Mouse (Mus musculus) thymus, postnatal 36 days (tissue): Measurements from ENCODE around the gene Dnaja3.
"Not testable (repeated sequence)": the region's sequence is repeated elsewhere in the genome, so short reads cannot be mapped to it uniquely, and the experiment has no call there.

ENCODE experiments used
- DNase-seq, 2 experiments: peaks; one replicate each; pipeline ENCODE4 v3.0.0; 2022; ENCODE audit warnings: mixed read lengths in 2 of 2

The Dnaja3 gene

GRCm38 (mm10) chr16:4674091-4674490 lies 34.3 kb downstream of the Dnaja3 start:
- DNase-seq = peak; percentile 69 to 78

- DNase-seq = no peak
Measured at GRCm38 (mm10) chr16:4676836-4677235, 37.0 kb downstream of the Dnaja3 start.

GRCm38 (mm10) chr16:4678080-4678479 lies 38.3 kb downstream of the Dnaja3 start:
- no peak for DNase-seq

GRCm38 (mm10) chr16:4679121-4680018 lies 39.6 kb downstream of the Dnaja3 start, which contains the start of gene Coro7:
TSS of gene Coro7 (minus strand) at chr16:4679777.
- DNase-seq = peak; percentile 91 to 95

GRCm38 (mm10) chr16:4680922-4681455 lies 41.2 kb downstream of the Dnaja3 start:
- DNase-seq = not testable (repeated sequence)

GRCm38 (mm10) chr16:4682628-4683179 lies 42.9 kb downstream of the Dnaja3 start:
- DNase-seq = no peak

- no peak for DNase-seq
Measured at GRCm38 (mm10) chr16:4683193-4683580, 43.4 kb downstream of the Dnaja3 start.

GRCm38 (mm10) chr16:4683581-4684456 lies 44.0 kb downstream of the Dnaja3 start:
- DNase-seq = peak; percentile 96 to 97

- DNase-seq = no peak
Measured at GRCm38 (mm10) chr16:4684457-4684791, 44.6 kb downstream of the Dnaja3 start.

- DNase-seq = not testable (repeated sequence)
Measured at GRCm38 (mm10) chr16:4689371-4689770, 49.6 kb downstream of the Dnaja3 start.

- DNase-seq = no peak
Measured at GRCm38 (mm10) chr16:4701211-4701610, 61.4 kb downstream of the Dnaja3 start.

- no peak for DNase-seq
Measured at GRCm38 (mm10) chr16:4702646-4703045, 62.9 kb downstream of the Dnaja3 start.

- DNase-seq = no peak
Measured at GRCm38 (mm10) chr16:4705541-4705940, 65.8 kb downstream of the Dnaja3 start.

- DNase-seq = no peak
Measured at GRCm38 (mm10) chr16:4711173-4711572, 71.4 kb downstream of the Dnaja3 start.

GRCm38 (mm10) chr16:4713861-4714710 lies 74.3 kb downstream of the Dnaja3 start:
- DNase-seq = no peak

- no peak for DNase-seq
Measured at GRCm38 (mm10) chr16:4717866-4718265, 78.1 kb downstream of the Dnaja3 start.

- DNase-seq = peak; percentile 64 to 71
Measured at GRCm38 (mm10) chr16:4718753-4719518, 79.1 kb downstream of the Dnaja3 start, which contains the start of gene Nmral1. TSS of gene Nmral1 (minus strand) at chr16:4719356.

GRCm38 (mm10) chr16:4722128-4722914 lies 82.5 kb downstream of the Dnaja3 start:
- DNase-seq = peak in 1 of 2 experiments; percentile 21

- DNase-seq = peak in 1 of 2 experiments; percentile 16
Measured at GRCm38 (mm10) chr16:4722915-4723209, 83.1 kb downstream of the Dnaja3 start.

- no peak for DNase-seq
Measured at GRCm38 (mm10) chr16:4725266-4725665, 85.5 kb downstream of the Dnaja3 start.
